Mouse (Mus musculus) urinary bladder, postnatal 4 days (tissue): Measurements from ENCODE around the gene Npas3.

ENCODE experiments used
- DNase-seq, 2 experiments: peaks; one replicate each; pipeline ENCODE4 v3.0.0; 2021 to 2022; ENCODE audit warnings: low spot score in 2 of 2

The Npas3 gene

DNA sequence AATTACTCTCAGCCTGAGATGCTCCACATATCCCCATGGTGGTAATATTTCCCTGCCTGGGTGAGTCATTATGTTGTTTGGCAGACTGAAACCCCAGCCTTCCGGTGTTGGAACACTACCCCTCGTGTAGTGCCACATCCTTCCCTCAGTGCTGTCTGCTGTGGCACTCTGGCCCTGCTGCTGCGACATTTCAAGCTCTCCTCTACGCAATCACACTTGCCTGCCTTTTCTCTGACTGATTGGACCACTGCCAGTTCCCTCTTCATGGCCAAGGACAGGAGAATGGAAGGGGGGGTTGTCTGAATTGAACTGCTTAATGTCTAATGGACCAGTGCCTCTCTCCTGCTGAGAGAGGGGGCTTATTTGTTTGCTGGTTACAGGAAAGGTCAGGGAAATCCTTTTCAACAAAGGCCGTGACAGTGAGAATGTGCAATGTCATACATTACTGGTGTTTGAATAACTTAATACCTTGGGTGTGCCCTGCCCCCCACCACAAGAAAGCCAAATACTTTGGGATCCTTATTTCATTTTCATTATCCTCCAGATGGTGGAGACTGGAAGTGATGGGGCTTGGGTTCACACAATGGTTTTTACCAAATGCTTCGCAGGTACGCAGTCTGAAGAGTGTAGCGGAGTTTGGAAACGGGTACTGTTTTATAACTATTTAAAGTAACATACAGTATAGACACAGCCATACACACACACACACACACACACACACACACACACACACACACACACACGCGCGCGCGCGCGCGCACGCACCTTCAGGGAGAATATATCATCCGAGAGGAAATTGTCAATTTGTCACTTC is 339.4 kb downstream of the Npas3 start:
- DNase-seq = no peak

- DNase-seq = no peak
Observed at GRCm38 (mm10) chr12:53589446-53589961, 341.0 kb downstream of the Npas3 start.

- DNase-seq = no peak
Observed at GRCm38 (mm10) chr12:53605661-53606060, 357.2 kb downstream of the Npas3 start.

DNA sequence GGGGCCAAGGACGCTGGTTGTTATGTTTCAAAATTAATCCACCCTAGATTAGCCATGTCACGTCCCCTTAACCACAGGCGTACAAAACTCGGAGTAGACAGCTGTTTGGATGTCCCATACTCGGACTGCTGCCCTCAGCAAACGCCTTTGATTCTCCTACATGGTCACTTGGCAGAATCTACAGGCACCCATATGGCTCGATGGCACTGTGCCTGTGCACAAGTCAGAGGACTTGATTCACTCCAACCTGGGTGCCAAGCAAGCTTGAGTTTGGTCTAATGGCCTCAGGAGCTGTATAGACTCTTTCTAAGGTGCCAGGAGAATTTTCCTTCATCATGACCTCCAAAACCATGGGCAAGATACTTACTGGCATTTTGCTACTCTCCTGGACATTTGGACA is 363.6 kb downstream of the Npas3 start:
- DNase-seq = no peak

DNA sequence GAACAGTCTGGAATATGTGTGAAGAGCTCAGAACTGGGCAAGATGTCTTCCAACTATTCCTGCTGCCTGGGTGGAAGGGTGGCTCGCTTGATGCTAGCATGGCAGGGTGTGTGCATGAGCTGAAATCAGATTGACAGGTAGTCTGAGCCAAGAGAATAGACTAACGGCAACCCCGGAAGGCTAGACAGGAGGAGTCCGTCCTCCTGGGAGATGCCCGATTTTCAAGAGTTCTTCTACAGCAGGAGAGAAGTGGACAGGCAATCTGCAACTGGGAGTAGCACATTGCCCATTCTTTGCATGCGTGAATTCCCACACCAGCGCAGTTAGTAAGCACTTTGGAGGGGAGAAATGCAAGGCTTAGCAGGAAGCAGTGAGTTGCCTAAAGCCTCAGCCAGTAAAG is 372.8 kb downstream of the Npas3 start:
- no peak for DNase-seq

GRCm38 (mm10) chr12:53623793-53624192 is 375.3 kb downstream of the Npas3 start:
- no peak for DNase-seq

DNA sequence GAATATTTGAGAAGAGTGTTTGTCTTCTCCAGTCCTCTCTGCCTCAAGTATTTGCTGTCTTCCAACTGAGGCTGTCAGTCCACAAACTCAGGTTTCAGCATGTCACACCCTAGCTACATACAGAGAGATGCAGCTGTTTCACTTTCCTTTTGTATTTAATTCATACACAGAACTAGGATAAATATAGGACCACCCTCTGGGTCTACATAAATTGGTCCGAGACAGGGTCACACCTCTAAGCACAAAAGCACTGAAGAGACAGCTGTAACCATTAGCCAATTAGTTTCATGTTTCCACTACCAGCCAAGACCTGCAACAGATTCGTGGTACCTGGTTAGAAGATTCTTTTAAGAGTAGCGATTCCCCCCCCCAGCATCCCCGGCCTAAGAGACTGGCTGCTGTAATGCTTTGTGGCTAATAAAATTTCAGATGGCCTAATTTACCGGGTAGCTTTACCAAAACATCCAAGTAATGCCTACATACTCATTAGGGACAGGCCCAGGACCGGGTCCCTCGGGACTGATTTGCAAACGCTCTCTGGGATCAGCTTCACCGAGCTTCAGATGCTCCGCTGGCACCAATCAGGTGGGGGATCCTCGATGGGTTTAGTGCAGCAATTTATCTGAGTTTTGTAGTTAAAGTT is 376.0 kb downstream of the Npas3 start:
- DNase-seq = no peak

DNA sequence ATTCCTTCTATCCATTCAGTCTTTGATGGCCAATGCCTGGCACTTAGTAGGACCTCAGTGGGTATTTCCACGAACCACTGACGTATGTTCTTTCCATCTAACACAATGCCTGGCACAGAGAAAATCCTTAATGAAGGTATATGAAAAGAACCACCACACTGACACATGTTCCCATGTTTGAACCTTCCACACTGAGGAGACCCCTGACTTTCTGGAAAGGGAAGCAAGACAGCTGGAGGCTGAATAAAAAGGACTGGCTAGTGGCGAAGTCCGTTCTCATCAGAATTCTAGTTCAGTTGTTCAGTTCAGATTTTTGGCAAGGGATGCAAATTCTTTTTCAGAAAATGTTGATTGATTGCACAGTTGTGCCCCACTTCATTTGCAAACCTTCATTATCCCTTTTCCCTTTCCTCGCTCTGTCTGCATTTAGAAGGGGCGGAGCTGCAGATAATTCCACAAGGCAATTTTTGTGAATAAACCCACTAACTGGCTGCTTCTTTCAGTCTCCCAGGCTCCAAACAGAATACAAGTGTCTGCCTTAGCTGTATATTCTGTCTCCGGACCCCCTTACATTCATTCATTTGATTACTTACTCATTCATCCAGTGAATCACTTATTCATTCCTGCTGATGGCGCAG is 381.1 kb downstream of the Npas3 start:
- DNase-seq = no peak

GRCm38 (mm10) chr12:53630607-53631006 is 382.1 kb downstream of the Npas3 start:
- DNase-seq = no peak

DNA sequence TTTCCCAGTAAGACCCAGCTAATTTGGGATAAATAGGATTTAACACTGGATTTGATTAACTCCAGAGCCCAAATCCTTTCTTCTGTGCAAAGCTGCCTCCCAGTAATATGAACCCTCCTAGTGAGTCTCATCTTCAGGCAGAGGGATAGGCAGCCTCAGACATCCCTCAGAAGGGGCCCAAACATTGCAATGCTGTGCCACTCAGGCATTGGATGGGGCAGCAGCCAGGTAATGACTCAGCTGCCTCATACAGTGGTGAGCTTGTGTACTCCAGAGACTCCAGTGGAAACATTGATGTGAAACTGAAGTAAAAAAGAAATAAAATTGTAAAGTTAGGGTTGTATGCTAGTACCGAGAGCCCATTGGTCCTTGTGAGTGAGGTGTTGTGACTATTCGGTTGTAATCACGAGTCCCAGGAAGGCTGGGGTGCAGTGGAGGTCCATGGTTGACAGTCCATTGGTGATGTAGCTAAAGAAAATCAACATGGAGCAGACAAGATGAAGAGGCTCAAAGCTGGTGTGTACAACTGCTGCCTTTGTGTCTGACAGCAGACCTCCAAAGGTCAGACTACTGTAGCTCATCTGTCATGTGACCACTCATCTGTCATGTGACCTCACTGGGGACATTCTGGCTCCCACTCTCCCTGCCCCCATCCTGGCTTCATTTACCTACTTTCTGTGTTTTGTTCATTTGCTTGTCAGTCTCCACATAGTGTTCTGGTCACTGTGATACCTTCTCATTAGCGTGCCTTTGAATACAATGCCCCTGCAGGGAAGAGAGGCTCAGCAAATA is 383.0 kb downstream of the Npas3 start:
- no peak for DNase-seq

DNA sequence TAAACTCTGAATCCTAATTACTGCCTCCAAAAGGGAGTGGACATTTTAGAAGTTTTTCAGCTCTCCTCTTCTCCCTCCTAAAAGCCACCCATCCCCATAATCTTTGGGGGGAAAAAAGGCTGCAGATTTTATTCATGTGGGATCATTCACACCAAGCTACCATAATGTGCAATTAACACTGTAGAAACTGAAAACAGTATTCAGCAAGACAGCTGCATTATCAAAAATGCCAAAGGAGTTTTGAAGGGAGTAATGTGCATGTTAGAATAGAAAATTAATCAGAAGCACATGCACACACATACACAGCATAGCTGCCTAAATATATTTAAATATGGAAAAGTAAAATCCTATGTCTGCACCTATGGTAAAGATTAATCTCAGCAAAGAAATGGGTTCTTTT is 390.1 kb downstream of the Npas3 start:
- DNase-seq = no peak

DNA sequence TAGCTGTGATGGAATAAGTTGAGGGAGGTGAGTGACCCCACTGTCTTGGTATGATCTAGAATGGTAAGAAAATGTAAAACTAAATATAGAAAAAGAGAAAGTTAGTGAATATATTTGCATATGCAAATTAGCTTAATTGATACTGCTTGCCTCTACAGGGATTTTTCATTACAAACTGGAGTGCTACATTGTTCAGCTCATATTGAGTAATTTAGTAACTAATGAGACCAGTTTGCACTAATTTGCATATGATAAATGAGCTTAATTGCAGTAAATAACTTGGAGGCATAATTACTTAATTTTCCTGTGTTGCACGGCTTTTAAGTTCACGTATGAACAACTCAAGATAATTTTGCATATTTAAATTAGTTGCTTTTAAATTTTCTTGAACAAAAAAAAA is 398.8 kb downstream of the Npas3 start:
- no peak for DNase-seq

- no peak for DNase-seq
Observed at GRCm38 (mm10) chr12:53656301-53656700, 407.8 kb downstream of the Npas3 start.

DNA sequence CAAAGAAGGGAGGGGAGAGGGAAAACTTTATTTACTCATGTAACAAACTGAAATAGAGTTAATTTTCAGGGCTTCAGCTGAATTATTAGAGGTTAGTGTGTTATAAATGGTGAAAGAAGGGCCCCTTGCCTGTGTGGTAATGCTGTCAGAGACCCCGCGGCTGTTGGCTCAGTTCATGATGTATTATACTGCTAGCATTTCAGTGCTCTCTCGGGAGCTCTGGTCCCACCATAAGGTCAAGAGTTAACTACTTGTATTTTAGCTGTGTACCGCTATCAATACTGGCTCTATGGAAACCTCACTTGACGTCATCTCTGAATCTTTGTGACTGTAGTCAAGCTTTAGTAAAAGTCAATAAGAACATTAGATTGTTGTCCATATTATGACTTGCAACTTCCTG is 415.6 kb downstream of the Npas3 start:
- DNase-seq = no peak

- no peak for DNase-seq
Observed at GRCm38 (mm10) chr12:53671846-53672245, 423.4 kb downstream of the Npas3 start.

DNA sequence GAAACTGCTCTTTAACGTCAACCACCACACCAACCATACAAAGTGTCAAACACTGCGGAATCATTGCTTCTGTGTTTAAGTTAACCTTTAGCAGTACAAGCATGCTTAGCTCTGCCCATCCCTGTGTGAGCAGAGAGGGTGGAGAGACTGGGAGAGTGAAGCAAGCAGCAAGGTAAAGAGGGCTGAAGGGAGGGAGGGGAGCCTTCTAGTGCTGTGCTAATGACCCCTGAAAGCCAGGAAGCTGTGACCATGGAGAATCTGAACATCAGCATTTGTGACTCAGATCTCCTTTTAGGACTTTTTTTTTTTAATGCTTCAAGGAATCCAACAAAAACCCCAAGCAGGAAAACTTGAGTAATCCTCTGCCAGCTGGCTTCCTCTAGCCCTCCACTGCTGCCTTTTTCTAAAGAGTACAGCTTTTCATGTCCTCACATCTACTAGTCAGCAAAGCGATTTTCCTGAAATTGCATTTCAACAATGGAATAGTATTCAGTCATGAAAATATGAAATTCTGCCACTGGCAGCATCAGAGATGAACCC is 428.7 kb downstream of the Npas3 start:
- no peak for DNase-seq

DNA sequence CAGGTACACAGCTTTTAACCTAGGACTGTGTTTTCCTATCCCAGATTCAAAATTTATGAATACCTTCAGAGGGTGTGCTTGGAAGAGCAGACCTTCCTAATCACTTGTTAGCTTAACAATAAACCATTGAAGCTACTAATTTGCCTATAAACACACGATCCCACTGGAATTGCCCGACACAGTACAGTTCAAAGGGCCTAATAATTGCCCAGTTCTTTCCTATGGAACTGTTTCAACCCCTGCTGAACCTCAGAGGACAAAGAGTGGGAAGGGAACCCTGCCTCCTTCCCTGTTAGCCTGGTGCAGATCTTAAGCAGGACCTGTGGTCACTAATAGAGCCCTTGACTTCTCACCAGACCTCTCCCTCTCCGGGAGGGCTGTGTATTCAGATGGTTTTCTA is 429.7 kb downstream of the Npas3 start:
- no peak for DNase-seq

DNA sequence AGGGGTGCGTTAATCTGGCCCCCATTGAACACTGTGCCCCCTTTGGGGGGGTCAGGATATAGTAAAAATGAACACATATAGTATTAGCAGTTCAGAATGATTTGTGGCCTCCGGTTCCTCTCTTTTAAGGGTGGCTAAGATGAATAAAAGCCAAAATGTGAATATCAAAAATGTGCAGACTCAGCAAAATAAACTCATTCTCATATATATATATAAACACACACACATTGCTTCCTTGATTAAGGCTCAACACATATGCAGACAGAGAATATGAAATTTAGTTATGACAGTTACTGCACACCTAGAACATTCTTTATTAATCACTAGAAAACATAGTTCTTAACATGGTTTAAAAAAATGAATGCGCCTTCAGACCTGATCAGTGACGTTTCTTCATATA is 430.7 kb downstream of the Npas3 start:
- no peak for DNase-seq

GRCm38 (mm10) chr12:53680501-53680900 is 432.0 kb downstream of the Npas3 start:
- DNase-seq = no peak

GRCm38 (mm10) chr12:53682036-53682435 is 433.6 kb downstream of the Npas3 start:
- no peak for DNase-seq

DNA sequence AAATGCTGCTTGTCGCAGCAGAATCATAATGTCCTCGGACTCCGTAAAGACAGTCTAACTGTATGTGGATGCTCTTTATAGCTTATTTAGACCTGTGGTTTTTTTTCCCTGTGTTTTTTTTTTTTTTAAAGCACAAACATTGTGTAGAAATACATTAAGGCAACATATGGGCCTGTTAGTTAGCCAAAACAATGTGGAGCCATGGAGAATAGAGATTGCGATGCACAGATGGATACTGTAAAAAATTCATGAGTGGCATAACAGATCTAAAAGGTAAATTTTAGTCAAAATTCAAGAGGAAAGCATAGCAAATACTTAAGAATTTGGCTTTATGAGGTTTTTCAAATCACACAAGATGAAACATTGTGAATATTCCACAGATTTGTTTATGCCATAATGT is 444.0 kb downstream of the Npas3 start:
- DNase-seq = no peak

GRCm38 (mm10) chr12:53694346-53694745 is 445.9 kb downstream of the Npas3 start:
- DNase-seq = no peak
